Mouse (Mus musculus) limb, embryonic 10.5 days (tissue): ENCODE data around the gene Parm1. TPM values are rescaled to one million over a fixed set of nuclear protein-coding genes. Genes with fewer than 3 reads are reported as not detected.

Source experiments
- DNase-seq: peaks from one replicate; pipeline ENCODE4 v3.0.0-alpha.2; 2017; ENCODE audit warnings: low spot score
- H3K27ac ChIP-seq: fragments of 300-500 bp; sonication (generic); 2 replicates; pipeline ENCODE4 v1.5.1; 2016; ENCODE audit warnings: mild to moderate bottlenecking
- H3K27me3 ChIP-seq: fragments of 300-500 bp; sonication (generic); 2 replicates; pipeline ENCODE4 v1.6.1; 2016; ENCODE audit warnings: low read depth, mild to moderate bottlenecking; ENCODE audit not compliant: poor library complexity, severe bottlenecking
- H3K36me3 ChIP-seq: fragments of 300-500 bp; sonication (generic); 2 replicates; pipeline ENCODE4 v1.6.1; 2016; ENCODE audit warnings: mild to moderate bottlenecking, moderate library complexity
- H3K4me1 ChIP-seq: fragments of 300-500 bp; sonication (generic); 2 replicates; pipeline ENCODE4 v1.6.1; 2016
- H3K4me3 ChIP-seq: fragments of 300-500 bp; sonication (generic); 2 replicates; pipeline ENCODE4 v1.5.1; 2016; ENCODE audit warnings: mild to moderate bottlenecking, moderate library complexity
- H3K9me3 ChIP-seq: fragments of 300-500 bp; sonication (generic); replicated peaks from 2 replicates; pipeline ENCODE4 v1.6.1; 2016; ENCODE audit warnings: mild to moderate bottlenecking
- WGBS: fragments of 180-500 bp; shearing (Covaris S2); methylation state at CpG from one replicate; pipeline ENCODE4 v1.1.7; 2016; 5-methylcytosine and 5-hydroxymethylcytosine counted together
- polyA plus RNA-seq: library from polyadenylated mRNA; unstranded; fragments of >200 nt; fragmentation: Nextera tagmentation; extraction: Ambion mirVana; gene quantifications from 2 replicates; pipeline ENCODE4 v1.2.1, GENCODE M21; 2016

Parm1 gene
- polyA plus RNA-seq, 1 experiment from 2014 or later = 4.8 TPM

DNA sequence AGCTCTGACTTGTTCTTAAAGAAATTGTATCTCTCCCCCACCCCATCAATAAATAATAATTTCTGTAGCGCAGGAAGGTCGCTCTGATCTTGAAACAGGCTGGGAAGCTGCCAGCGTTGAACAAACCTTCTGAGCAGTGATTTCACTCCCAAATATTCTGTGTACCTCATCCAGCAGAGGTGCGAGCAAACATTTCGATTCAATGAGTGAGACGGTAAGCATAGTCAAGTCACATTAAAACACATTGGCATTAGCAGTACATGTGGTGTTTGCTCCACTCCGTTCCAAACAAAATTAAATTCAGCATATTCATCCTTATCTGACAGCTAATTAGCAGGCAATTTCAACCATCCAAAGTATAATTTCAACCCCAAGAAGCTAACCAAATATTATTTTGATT is 109.4 kb downstream of the Parm1 start:
- DNase-seq = no peak

DNA sequence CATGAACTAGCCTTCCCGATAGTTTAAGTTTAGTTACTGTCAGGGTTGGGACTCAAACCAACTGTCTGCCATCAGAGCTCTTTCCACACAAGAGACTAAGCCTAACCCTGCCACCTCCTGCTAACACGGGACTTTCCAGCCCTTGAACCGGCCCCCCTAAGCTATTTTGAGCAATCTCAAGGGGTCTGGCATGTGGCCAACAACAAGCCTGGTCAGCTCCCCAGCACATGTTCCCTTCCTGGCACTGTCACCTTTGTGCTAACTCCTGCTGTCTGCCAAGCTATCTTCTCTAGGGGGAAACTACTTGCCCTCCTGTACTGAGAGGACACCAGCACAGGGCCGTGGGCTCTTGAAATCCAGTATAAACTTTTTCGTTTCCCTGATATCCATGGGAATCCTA is 112.1 kb downstream of the Parm1 start:
- WGBS = 87% methylated on average over 5 of the region's 5 CpGs
- Histone ChIP-seq H3K36me3 (no peaks in the 10 kb centered on the region), H3K4me3 (no peak overlapping the region), H3K4me1 (no peaks in the 10 kb centered on the region), H3K27ac (no peak overlapping the region), H3K9me3 (no peaks in the 10 kb centered on the region), H3K27me3 (no peaks in the 10 kb centered on the region)
- DNase-seq = no peak

More for the DNA sequence above, 109.4 kb downstream of the Parm1 start:
- no peak overlapping the region for H3K4me3 ChIP-seq
- H3K36me3 ChIP-seq = no peaks in the 10 kb centered on the region
- no peaks in the 10 kb centered on the region for H3K9me3 ChIP-seq
- no peaks in the 10 kb centered on the region for H3K4me1 ChIP-seq
- 97% methylated on average over 7 of the region's 7 CpGs for WGBS
- no peak overlapping the region for H3K27ac ChIP-seq
- H3K27me3 ChIP-seq = no peaks in the 10 kb centered on the region

DNA sequence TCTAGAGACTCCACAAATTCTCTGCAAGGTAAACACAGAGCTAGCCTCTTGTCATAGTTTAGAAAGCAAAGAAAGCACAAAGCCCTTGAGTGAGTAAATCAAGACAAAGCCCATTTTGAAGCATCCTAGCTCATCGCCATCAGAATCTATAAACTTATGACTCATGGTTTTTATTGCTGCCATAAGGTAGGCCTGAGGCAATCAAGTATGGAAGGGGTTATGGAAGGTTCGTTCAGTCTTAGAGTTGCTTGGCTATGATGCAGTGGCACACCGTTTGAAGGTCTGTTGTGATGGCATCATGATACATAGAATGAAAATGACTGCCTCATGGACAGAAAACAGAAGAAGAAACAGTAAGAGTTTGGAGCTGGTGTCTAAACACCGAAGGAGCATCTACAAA is 133.9 kb downstream of the Parm1 start:
- DNase-seq = no peak
- Histone ChIP-seq H3K36me3 (no peaks in the 10 kb centered on the region), H3K27ac (no peak overlapping the region), H3K4me1 (peaks cover 4% of the 10 kb centered on the region; the same call in 1 of the 2 replicates), H3K9me3 (no peaks in the 10 kb centered on the region), H3K27me3 (no peaks in the 10 kb centered on the region), H3K4me3 (no peak overlapping the region)
- WGBS = 93% methylated on average over 4 of the region's 4 CpGs

DNA sequence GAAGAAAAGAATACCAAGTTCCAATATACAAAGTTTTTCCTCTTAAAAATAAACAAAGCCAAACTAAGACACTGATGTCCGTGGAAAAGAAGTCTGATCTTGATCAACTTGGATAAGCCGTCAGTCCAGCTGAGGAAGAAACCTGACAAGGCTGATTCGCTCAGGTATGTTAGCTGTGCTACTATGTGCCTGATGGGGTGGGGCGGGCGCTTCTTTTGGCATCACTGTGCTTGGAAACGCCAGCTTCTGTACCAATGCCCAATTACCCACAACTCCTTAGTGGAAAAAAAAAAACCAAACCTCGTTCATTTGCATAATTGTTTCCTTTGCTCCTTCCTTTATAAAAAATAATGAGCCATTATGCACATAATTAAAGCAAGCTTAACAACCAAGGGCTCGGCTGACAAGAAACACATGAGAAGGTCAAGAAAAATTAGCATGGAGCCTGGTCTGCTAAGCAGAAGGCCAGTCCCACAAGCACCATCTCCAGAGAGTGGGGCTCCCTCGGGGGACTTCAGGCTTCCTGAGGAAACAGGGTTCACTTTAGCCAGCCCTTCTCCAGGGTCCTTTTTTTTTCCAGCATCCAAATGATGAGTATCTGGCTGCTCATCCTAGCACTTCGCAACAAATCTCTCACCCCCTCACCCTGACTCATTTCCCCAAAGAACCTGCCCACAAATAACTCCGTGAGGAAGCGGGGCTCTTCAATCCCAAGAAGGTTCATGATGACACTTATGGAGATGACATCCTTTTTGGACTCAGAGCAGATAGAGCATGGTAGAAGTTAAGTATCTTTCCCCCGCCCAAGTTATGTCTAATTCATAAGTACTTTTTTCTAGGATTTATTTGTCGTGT is 135.9 kb downstream of the Parm1 start:
- no peaks in the 10 kb centered on the region for H3K27me3 ChIP-seq
- no peaks in the 10 kb centered on the region for H3K9me3 ChIP-seq
- H3K36me3 ChIP-seq = no peaks in the 10 kb centered on the region
- DNase-seq = no peak
- H3K4me1 ChIP-seq = peaks cover 4% of the 10 kb centered on the region; the same call in 1 of the 2 replicates
- H3K4me3 ChIP-seq = no peak overlapping the region
- WGBS = 79% methylated on average over 14 of the region's 14 CpGs
- H3K27ac ChIP-seq = no peak overlapping the region

DNA sequence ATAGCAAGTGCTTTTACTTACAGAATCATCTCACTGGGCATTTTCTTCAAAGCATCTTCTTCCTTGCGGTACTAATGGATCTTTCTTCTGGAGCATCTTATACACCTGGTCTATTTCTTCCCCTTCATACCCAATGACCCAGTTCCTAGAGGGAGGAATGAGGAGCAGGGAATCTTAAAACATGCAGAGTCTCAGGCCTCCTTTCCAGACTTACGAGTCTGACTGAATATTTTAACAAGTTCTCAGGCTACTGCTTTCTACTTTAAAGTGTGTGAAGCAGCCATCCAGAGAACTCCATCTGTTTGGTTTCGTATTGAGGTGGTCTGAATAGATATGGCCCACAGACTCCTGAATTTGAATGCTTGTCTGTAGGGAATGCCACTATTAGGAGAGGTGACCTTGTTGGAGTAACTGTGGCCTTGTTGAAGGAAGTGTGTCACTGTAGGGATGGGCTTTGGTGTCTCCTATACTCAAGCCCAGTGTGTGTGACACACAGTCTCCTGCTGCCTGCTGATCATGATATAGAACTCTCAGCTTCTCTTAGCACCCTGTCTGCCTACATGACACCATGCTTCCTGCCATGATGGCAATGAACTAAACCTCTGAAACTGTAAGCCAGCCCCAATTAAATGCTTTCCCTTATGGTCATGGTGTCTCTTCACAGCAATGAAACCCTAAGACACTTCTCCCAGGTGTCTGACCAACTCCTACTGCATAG is 137.1 kb downstream of the Parm1 start:
- Histone ChIP-seq H3K4me1 (peaks cover 4% of the 10 kb centered on the region; the same call in 1 of the 2 replicates), H3K27me3 (no peaks in the 10 kb centered on the region), H3K36me3 (no peaks in the 10 kb centered on the region), H3K9me3 (no peaks in the 10 kb centered on the region), H3K27ac (no peak overlapping the region), H3K4me3 (no peak overlapping the region)
- WGBS = 90% methylated on average over 3 of the region's 3 CpGs
- DNase-seq = no peak

DNA sequence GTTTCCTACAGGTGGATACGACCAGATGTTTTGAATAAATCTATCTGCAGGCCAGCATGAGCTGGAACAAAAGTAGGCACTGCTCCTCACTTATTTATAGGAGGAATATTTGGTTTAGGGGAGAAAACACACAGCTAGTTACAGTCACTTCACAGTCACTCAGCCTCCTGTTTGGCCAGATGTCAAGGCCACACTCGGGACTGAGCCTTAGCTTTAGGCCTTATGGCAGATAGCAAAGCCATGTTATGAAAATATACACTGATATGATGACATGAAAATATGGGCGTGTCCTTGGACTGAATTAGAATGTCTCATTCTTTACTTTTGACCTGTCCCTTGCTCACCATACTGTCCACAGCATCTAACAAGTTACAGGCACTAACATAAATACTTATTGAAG is 137.8 kb downstream of the Parm1 start:
- no peak overlapping the region for H3K27ac ChIP-seq

DNA sequence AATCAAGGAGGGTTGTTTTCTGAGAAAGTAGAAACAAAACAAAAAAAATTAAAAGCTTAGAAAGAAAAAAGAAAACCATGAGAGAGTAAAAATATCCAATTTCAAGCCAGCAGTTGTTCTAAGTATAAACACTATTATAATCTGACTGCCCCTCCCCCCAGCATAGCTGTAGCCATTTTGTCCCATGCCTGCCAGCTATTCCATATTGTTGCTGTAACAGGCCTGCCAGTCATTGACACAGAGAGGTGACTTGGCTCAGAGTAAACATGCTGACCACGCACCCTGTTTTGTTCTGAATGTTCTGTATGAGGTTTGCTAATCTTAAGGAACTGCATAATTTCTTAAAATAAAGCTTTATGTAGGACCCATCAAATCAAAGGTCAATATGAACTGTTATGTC is 145.3 kb downstream of the Parm1 start:
- Histone ChIP-seq H3K4me3 (no peak overlapping the region), H3K9me3 (no peaks in the 10 kb centered on the region), H3K27me3 (no peaks in the 10 kb centered on the region), H3K36me3 (no peaks in the 10 kb centered on the region), H3K27ac (no peak overlapping the region), H3K4me1 (no peaks in the 10 kb centered on the region)
- 90% methylated on average over 1 of the region's 1 CpGs for WGBS
- DNase-seq = no peak

More for the DNA sequence above, 137.8 kb downstream of the Parm1 start:
- Histone ChIP-seq H3K9me3 (no peaks in the 10 kb centered on the region), H3K36me3 (no peaks in the 10 kb centered on the region), H3K4me3 (no peak overlapping the region), H3K4me1 (peaks cover 4% of the 10 kb centered on the region; the same call in 1 of the 2 replicates), H3K27me3 (no peaks in the 10 kb centered on the region)
- DNase-seq = no peak
- 88% methylated on average over 3 of the region's 3 CpGs for WGBS

DNA sequence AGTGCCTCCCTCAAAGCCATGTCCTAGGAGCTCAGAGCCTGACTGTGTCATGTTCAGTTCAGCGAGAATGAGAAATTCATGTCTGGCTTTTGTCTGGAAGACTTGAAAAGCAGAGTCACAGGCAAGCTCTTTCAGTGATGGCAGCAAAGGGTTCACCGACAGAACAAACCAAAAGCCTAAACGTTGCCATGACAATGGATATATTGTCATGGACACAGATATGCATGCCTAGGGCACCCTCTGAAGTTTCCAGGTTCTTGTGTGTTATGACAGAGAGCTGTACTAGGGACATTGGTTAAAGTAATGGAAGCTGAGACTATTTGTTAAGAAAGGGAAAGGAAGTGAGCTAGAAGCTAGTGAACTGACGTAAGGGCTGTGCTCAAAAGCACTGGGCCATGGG is 149.7 kb downstream of the Parm1 start:
- H3K4me3 ChIP-seq = no peak overlapping the region
- H3K9me3 ChIP-seq = no peaks in the 10 kb centered on the region
- no peak overlapping the region for H3K27ac ChIP-seq
- no peaks in the 10 kb centered on the region for H3K36me3 ChIP-seq
- no peaks in the 10 kb centered on the region for H3K4me1 ChIP-seq
- no peaks in the 10 kb centered on the region for H3K27me3 ChIP-seq
- 88% methylated on average over 4 of the region's 4 CpGs for WGBS
- DNase-seq = no peak

DNA sequence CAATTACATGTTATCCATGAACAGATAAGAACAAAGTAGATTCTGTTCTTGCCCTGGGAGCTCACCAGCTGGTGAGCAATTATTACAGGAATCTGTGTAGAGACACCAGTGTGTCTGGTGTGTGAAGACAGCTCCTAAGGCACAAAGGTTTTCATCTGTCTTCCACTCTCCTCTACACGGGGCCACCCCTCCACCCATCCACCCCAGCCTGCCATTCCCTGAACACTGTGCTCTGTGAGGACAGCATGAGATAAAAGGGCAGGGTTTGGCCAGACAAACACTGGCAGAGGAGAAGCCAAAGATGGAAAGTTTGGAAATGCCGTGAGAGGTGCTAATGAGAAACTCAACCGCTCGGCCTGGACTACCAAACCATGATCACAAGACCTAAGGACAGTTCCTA is 151.8 kb downstream of the Parm1 start:
- 90% methylated on average over 4 of the region's 4 CpGs for WGBS
- H3K9me3 ChIP-seq = no peaks in the 10 kb centered on the region
- no peaks in the 10 kb centered on the region for H3K36me3 ChIP-seq
- no peak overlapping the region for H3K27ac ChIP-seq
- H3K4me1 ChIP-seq = no peaks in the 10 kb centered on the region
- no peak for DNase-seq
- H3K27me3 ChIP-seq = no peaks in the 10 kb centered on the region
- H3K4me3 ChIP-seq = no peak overlapping the region

Other genes starting within 250 kb of the Parm1 start
- gene Btc, start 114.6 kb upstream of the Parm1 start, polyA plus RNA-seq = 0.05 TPM in 2 replicates